Mouse (Mus musculus) right cerebral cortex, postnatal 10 days (tissue): Measurements from ENCODE around the gene Rps25.
A peak's percentile ranks its signal among the peaks of the same experiment; 100 is the strongest.

Source experiments
- DNase-seq, 2 experiments: peaks; one replicate each; pipeline ENCODE4 v3.0.0; 2021; ENCODE audit warnings: low spot score in 2 of 2

The Rps25 gene

GRCm38 (mm10) chr9:44454891-44455220, 47.9 kb downstream of the Rps25 start, which contains the start of gene Upk2:
TSS of gene Upk2 (minus strand) at chr9:44454976.
- no peak for DNase-seq

DNA sequence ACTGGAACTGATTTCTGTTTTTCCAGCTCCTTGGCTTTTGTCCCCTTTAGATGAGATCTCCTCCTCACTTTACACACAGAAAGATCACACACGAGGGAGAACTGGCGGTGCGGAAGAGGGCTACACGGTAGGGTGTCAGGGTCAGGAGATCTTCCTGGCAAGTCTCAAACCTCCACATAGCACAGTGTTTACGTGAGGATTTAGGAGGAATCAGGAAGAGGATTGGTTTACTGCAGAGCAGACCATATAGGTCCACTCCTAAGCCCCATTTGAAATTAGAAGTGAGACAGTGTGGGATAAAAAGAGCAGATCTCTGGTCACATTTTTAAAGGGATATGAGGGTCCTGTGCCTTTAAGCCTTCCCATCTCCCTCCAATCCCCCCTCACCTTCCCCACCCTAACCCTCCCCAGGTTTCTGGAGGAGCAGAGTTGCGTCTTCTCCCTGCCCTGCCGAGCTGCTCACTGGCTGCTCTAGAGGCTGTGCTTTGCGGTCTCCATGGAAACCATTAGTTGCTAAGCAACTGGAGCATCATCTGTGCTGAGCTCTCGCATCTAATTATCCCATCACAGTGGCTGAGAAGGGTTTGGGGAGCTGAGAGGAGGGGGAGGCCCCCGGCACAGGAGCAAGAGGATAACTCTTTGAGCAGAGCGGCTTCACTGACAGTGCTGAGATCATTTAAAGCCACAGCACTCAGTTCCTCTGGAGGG, 50.2 kb downstream of the Rps25 start:
- DNase-seq = peak; percentile 95 to 99
